Mouse (Mus musculus) MEL (cell line): Measurements from ENCODE around the gene Pcyt1b. TPM values are rescaled to one million over a fixed set of nuclear protein-coding genes. Genes with fewer than 3 reads are reported as not detected.

Experiments
- DNase-seq: peaks from one replicate; pipeline ENCODE4 v3.0.0; 2011; ENCODE audit warnings: low read depth, low spot score
- H3K27ac ChIP-seq: 2 replicates; pipeline ENCODE4 v1.5.1; 2012; ENCODE audit warnings: low read depth, mild to moderate bottlenecking, control low read depth, low read length, moderate library complexity; ENCODE audit not compliant: control insufficient read depth
- H3K27me3 ChIP-seq, 2 experiments: fragments of 150-350 bp in 1 of 2; sonication (generic) in 1 of 2; 2 replicates each; pipeline ENCODE4 v1.6.1; 2012; ENCODE audit warnings: low read length in 2 of 2, mild to moderate bottlenecking in 2 of 2, improper control_type of control experiment in 1 of 2, moderate library complexity in 1 of 2; ENCODE audit not compliant: insufficient read depth in 2 of 2, control insufficient read depth in 1 of 2
- H3K36me3 ChIP-seq, 2 experiments: 2 replicates each; pipeline ENCODE4 v1.6.1; 2012 to 2014; ENCODE audit warnings: low read length in 2 of 2, improper control_type of control experiment in 1 of 2, inconsistent platforms in 1 of 2, mild to moderate bottlenecking in 1 of 2; ENCODE audit not compliant: insufficient read depth in 2 of 2, control insufficient read depth in 1 of 2
- H3K4me1 ChIP-seq, 2 experiments: fragments of 150-350 bp in 1 of 2; sonication (generic) in 1 of 2; 2 replicates each; pipeline ENCODE4 v1.6.1; 2012; ENCODE audit warnings: low read length in 2 of 2, improper control_type of control experiment in 1 of 2, mild to moderate bottlenecking in 1 of 2; ENCODE audit not compliant: insufficient read depth in 2 of 2, control insufficient read depth in 1 of 2
- H3K4me3 ChIP-seq, 2 experiments: fragments of 150-350 bp in 1 of 2; sonication (generic) in 1 of 2; 2 replicates each; pipeline ENCODE4 v1.5.1; 2012; ENCODE audit warnings: low read depth in 2 of 2, low read length in 2 of 2, mild to moderate bottlenecking in 2 of 2, moderate library complexity in 2 of 2, control low read depth in 1 of 2, improper control_type of control experiment in 1 of 2; ENCODE audit not compliant: control insufficient read depth in 1 of 2, insufficient read depth in 1 of 2
- H3K79me2 ChIP-seq: 2 replicates; pipeline ENCODE4 v1.6.1; 2012; ENCODE audit warnings: mild to moderate bottlenecking, low read length, moderate library complexity; ENCODE audit not compliant: control insufficient read depth, poor library complexity, insufficient read depth
- H3K9ac ChIP-seq: 2 replicates; pipeline ENCODE4 v1.6.1; 2012; ENCODE audit warnings: low read depth, mild to moderate bottlenecking, control low read depth, low read length, moderate library complexity; ENCODE audit not compliant: control insufficient read depth, poor library complexity, severe bottlenecking
- H3K9me3 ChIP-seq: fragments of 150-350 bp; sonication (generic); replicated peaks from 2 replicates; pipeline ENCODE4 v1.6.1; 2012; ENCODE audit warnings: mild to moderate bottlenecking, low read length, improper control_type of control experiment, moderate library complexity; ENCODE audit not compliant: insufficient read depth
- EP300 ChIP-seq, 2 experiments: IDR thresholded peaks; 2 replicates each; pipeline ENCODE4 v1.6.1; 2011; ENCODE audit warnings: improper control_type of control experiment in 2 of 2, low read length in 2 of 2, low read depth in 1 of 2, mild to moderate bottlenecking in 1 of 2
- GATA1 ChIP-seq: IDR thresholded peaks from 2 replicates; pipeline ENCODE4 v1.6.1; 2011; ENCODE audit warnings: low read depth, low read length, improper control_type of control experiment
- JUND ChIP-seq: IDR thresholded peaks from 2 replicates; pipeline ENCODE4 v1.6.1; 2011; ENCODE audit warnings: low read depth, mild to moderate bottlenecking, improper control_type of control experiment, low read length
- MAFK ChIP-seq: IDR thresholded peaks from 2 replicates; pipeline ENCODE4 v1.6.1; 2011; ENCODE audit warnings: low read depth, mild to moderate bottlenecking, low read length, improper control_type of control experiment, borderline replicate concordance
- MAZ ChIP-seq: IDR thresholded peaks from 2 replicates; pipeline ENCODE4 v1.6.1; 2012; ENCODE audit warnings: low read depth, mild to moderate bottlenecking, inconsistent platforms, low read length, improper control_type of control experiment
- MEF2A ChIP-seq: IDR thresholded peaks from 2 replicates; pipeline ENCODE4 v1.6.1; 2014; ENCODE audit warnings: low read depth, mild to moderate bottlenecking, inconsistent platforms, low read length, improper control_type of control experiment; ENCODE audit not compliant: poor library complexity, insufficient replicate concordance, severe bottlenecking; ENCODE audit errors: extremely low read depth
- MXI1 ChIP-seq: IDR thresholded peaks from 2 replicates; pipeline ENCODE4 v1.6.1; 2011; ENCODE audit warnings: mild to moderate bottlenecking, low read depth, low read length, improper control_type of control experiment
- NELFE ChIP-seq: IDR thresholded peaks from 2 replicates; pipeline ENCODE4 v1.6.1; 2011; ENCODE audit warnings: low read depth, low read length, improper control_type of control experiment
- SIN3A ChIP-seq: IDR thresholded peaks from 2 replicates; pipeline ENCODE4 v1.6.1; 2012; ENCODE audit warnings: low read length, improper control_type of control experiment, inconsistent platforms
- SMC3 ChIP-seq: IDR thresholded peaks from 2 replicates; pipeline ENCODE4 v1.6.1; 2011; ENCODE audit warnings: low read depth, low read length, improper control_type of control experiment
- TAL1 ChIP-seq: IDR thresholded peaks from 2 replicates; pipeline ENCODE4 v1.6.1; 2012; ENCODE audit warnings: mild to moderate bottlenecking, inconsistent platforms, low read length, moderate library complexity, mixed read lengths
- TBP ChIP-seq: IDR thresholded peaks from 2 replicates; pipeline ENCODE4 v1.8.0; 2011; ENCODE audit warnings: low read depth, low read length, improper control_type of control experiment
- TCF12 ChIP-seq: IDR thresholded peaks from 2 replicates; pipeline ENCODE4 v1.6.1; 2014; ENCODE audit warnings: low read depth, mild to moderate bottlenecking, inconsistent platforms, low read length, improper control_type of control experiment, moderate library complexity
- USF1 ChIP-seq: IDR thresholded peaks from 2 replicates; pipeline ENCODE4 v1.6.1; 2014; ENCODE audit warnings: low read depth, mild to moderate bottlenecking, inconsistent platforms, low read length, improper control_type of control experiment, moderate library complexity
- USF2 ChIP-seq, 2 experiments: IDR thresholded peaks; 2 replicates each; pipeline ENCODE4 v1.6.1; 2011 to 2012; ENCODE audit warnings: improper control_type of control experiment in 2 of 2, low read length in 2 of 2, borderline replicate concordance in 1 of 2, inconsistent platforms in 1 of 2, low read depth in 1 of 2, mild to moderate bottlenecking in 1 of 2; ENCODE audit not compliant: insufficient read depth in 1 of 2
- ZKSCAN1 ChIP-seq: IDR thresholded peaks from 2 replicates; pipeline ENCODE4 v1.6.1; 2012; ENCODE audit warnings: low read depth, mild to moderate bottlenecking, inconsistent platforms, low read length, improper control_type of control experiment, moderate library complexity
- polyA plus RNA-seq, 2 experiments: library from polyadenylated mRNA; stranded (reverse) in 1 of 2; unstranded in 1 of 2; fragments of >175 nt in 1 of 2; fragments of >200 nt in 1 of 2; gene quantifications; 2 replicates each; pipeline versions ENCODE4 v1.2.1 to v1.2.4; 2012; ENCODE audit warnings: low replicate concordance in 2 of 2, low read depth in 1 of 2; ENCODE audit not compliant: insufficient read length in 2 of 2, insufficient read depth in 1 of 2, missing spikeins in 1 of 2
- total RNA-seq: library from RNA; depleted of rRNA; stranded (reverse); fragments of 300-350 nt; gene quantifications from 2 replicates; pipeline ENCODE4 v1.2.3, GENCODE M21; 2012

The Pcyt1b gene
- total and polyA plus RNA-seq, 3 experiments = 1.2 to 10.4 TPM; not detected in 1

GRCm38 (mm10) chrX:93655153-93655552 is 490 bp downstream of the Pcyt1b start:
- DNase-seq = no peak
- H3K9ac ChIP-seq = no peak overlapping the region; the same call in 1 of the 2 replicates
- peaks cover 7 to 9% of the 10 kb centered on the region in 2 experiments for H3K4me1 ChIP-seq
- no peaks in the 10 kb centered on the region for H3K9me3 ChIP-seq
- H3K36me3 ChIP-seq = peaks cover 0 to 10% of the 10 kb centered on the region in 2 experiments; a peak in 2 of 4 replicates
- H3K27me3 ChIP-seq = no peaks in the 10 kb centered on the region
- no peak overlapping the region for H3K27ac ChIP-seq
- H3K79me2 ChIP-seq = no peaks in the 10 kb centered on the region
- H3K4me3 ChIP-seq = no peak overlapping the region
- TF ChIP-seq TAL1 (no peak), TBP (no peak), ZKSCAN1 (no peak), MAZ (no peak), EP300 (IDR thresholded peaks at IDR 0.05; ENCODE audit: low read depth in 1 of 2, low read length in 2 of 2) (no peak), MXI1 (no peak), USF2 (IDR thresholded peaks at IDR 0.05; ENCODE audit: borderline replicate concordance in 1 of 2, insufficient read depth in 1 of 2, low read depth in 1 of 2, low read length in 2 of 2) (no peak), USF1 (no peak), SMC3 (no peak), SIN3A (no peak), MEF2A (no peak), TCF12 (no peak), MAFK (no peak), NELFE (no peak)
- TF ChIP-seq, all 39 proteins: peak for 0

- Histone ChIP-seq H3K9ac (no peak overlapping the region), H3K27me3 (no peaks in the 10 kb centered on the region), H3K9me3 (no peaks in the 10 kb centered on the region), H3K4me1 (peaks cover 4 to 8% of the 10 kb centered on the region in 2 experiments; a peak in 2 of 4 replicates), H3K79me2 (no peaks in the 10 kb centered on the region), H3K36me3 (peaks cover 0 to 15% of the 10 kb centered on the region in 2 experiments; a peak in 2 of 4 replicates), H3K4me3 (no peak overlapping the region)
- TF ChIP-seq JUND (no peak), EP300 (IDR thresholded peaks at IDR 0.05; ENCODE audit: low read depth in 1 of 2, low read length in 2 of 2) (peak in 1 of 2 experiments; percentile 40; a peak in 1 of 4 replicates), GATA1 (peak; percentile 76), TBP (no peak)
- TF ChIP-seq, all 39 proteins: peak for 2
- DNase-seq = no peak
- H3K27ac ChIP-seq = no peak overlapping the region
Observed at GRCm38 (mm10) chrX:93663919-93664586, 9.4 kb downstream of the Pcyt1b start.
